Mouse (Mus musculus): ENCODE measurements around the gene Pla2g12b. TPM values are rescaled to one million over a fixed set of nuclear protein-coding genes. Genes with fewer than 3 reads are reported as not detected.
"Not testable (repeated sequence)": the region's sequence is repeated elsewhere in the genome, so short reads cannot be mapped to it uniquely, and the experiment has no call there.

The Pla2g12b gene
- polyA plus RNA-seq, 1 experiment from 2014 or later = not detected

DNA sequence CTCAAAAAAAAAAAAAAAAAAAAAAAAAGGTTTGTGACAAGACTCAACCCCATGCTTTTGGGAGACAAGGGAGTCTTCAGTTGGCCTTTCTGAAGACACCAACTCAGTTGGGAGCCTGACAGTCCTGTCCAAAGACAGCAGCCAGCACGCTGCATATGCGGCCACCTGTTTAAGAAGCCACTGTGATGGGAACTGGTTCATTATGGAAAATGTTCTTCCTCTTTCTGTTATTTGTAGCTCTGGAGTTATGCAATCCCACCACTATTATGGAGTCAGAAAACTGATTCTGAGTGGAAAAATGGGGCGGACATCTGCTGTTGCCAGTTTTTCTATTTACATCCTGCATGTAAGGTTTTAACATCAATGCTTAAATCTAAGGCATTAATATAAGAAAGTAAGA, 13.8 kb upstream of the Pla2g12b start:
- ATAC-seq (ENCODE audit: insufficient number of reproducible peaks, low FRiP score, low TSS enrichment, low read depth) (no peak), DNase-seq (ENCODE audit: low spot score) (no peak)
- Histone ChIP-seq H3K36me3 (ENCODE audit: control insufficient read depth, insufficient read depth, low read length) (no peaks in the 10 kb centered on the region), H3K9me3 (ENCODE audit: control insufficient read depth, low read length) (peaks cover 9% of the 10 kb centered on the region; the same call in 1 of the 2 replicates), H3K9ac (ENCODE audit: low read length) (no peak overlapping the region), H3K27ac (replicated peaks; ENCODE audit: low read depth, low read length) (no peak overlapping the region), H3K27me3 (ENCODE audit: control insufficient read depth, insufficient read depth, low read length) (no peaks in the 10 kb centered on the region), H3K4me2 (ENCODE audit: low read depth, severe bottlenecking) (no peak overlapping the region), H3K4me3 (ENCODE audit: low read depth, low read length) (no peak overlapping the region), H3K4me1 (ENCODE audit: control insufficient read depth, insufficient read depth, low read length) (no peaks in the 10 kb centered on the region)
- 95% methylated on average over 3 of the region's 3 CpGs for WGBS

DNA sequence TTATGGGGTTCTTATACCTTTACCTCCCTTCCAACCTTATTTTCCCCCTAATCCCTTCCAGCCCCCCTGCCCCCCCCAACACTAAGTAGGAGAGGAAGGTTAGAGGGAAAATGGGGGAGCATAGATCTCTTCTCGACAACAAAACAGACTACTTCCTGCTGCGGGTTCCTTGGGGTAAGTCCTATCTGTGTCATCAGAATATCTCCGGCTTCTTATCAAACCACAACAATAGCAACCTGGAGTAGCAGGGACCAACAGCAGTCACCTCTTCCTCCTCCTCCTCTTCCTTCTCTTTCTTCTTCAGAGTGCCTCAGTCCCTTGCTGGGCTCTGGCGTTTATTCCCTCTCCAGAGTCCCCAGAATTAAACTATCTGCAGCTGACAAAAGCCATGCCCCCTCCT, 11.6 kb upstream of the Pla2g12b start:
- Histone ChIP-seq H3K36me3 (ENCODE audit: control insufficient read depth, insufficient read depth, low read length) (no peaks in the 10 kb centered on the region), H3K4me1 (ENCODE audit: control insufficient read depth, insufficient read depth, low read length) (no peaks in the 10 kb centered on the region), H3K27ac (replicated peaks; ENCODE audit: low read depth, low read length) (no peak overlapping the region), H3K9ac (ENCODE audit: low read length) (no peak overlapping the region), H3K27me3 (ENCODE audit: control insufficient read depth, insufficient read depth, low read length) (no peaks in the 10 kb centered on the region), H3K4me3 (ENCODE audit: low read depth, low read length) (no peak overlapping the region), H3K9me3 (ENCODE audit: control insufficient read depth, low read length) (peaks cover 9% of the 10 kb centered on the region; the same call in 1 of the 2 replicates), H3K4me2 (ENCODE audit: low read depth, severe bottlenecking) (no peak overlapping the region)
- WGBS = 60% methylated on average over 4 of the region's 4 CpGs
- ATAC-seq (ENCODE audit: insufficient number of reproducible peaks, low FRiP score, low TSS enrichment, low read depth) = no peak
- no peak for DNase-seq (ENCODE audit: low spot score)

GRCm38 (mm10) chr10:59395461-59395860, 8.0 kb upstream of the Pla2g12b start, which contains the start of gene Gm10273:
Gene Gm10273, plus strand, starts transcription at chr10:59395632.
- not testable (repeated sequence) for H3K36me3 ChIP-seq (ENCODE audit: control insufficient read depth, insufficient read depth, low read length); ATAC-seq (ENCODE audit: insufficient number of reproducible peaks, low FRiP score, low TSS enrichment, low read depth); H3K4me3 ChIP-seq (ENCODE audit: low read depth, low read length); H3K27ac ChIP-seq (replicated peaks; ENCODE audit: low read depth, low read length); H3K4me1 ChIP-seq (ENCODE audit: control insufficient read depth, insufficient read depth, low read length); H3K27me3 ChIP-seq (ENCODE audit: control insufficient read depth, insufficient read depth, low read length); H3K9me3 ChIP-seq (ENCODE audit: control insufficient read depth, low read length); H3K4me2 ChIP-seq (ENCODE audit: low read depth, severe bottlenecking); H3K9ac ChIP-seq (ENCODE audit: low read length); DNase-seq (ENCODE audit: low spot score)
- WGBS = 94% methylated on average over 9 of the region's 25 CpGs

- DNase-seq (ENCODE audit: low spot score) (no peak), ATAC-seq (ENCODE audit: insufficient number of reproducible peaks, low FRiP score, low TSS enrichment, low read depth) (no peak)
- Histone ChIP-seq H3K4me1 (ENCODE audit: control insufficient read depth, insufficient read depth, low read length) (no peaks in the 10 kb centered on the region), H3K9ac (ENCODE audit: low read length) (no peak overlapping the region), H3K27ac (replicated peaks; ENCODE audit: low read depth, low read length) (no peak overlapping the region), H3K4me3 (ENCODE audit: low read depth, low read length) (no peak overlapping the region), H3K36me3 (ENCODE audit: control insufficient read depth, insufficient read depth, low read length) (no peaks in the 10 kb centered on the region), H3K4me2 (ENCODE audit: low read depth, severe bottlenecking) (no peak overlapping the region), H3K9me3 (ENCODE audit: control insufficient read depth, low read length) (no peaks in the 10 kb centered on the region), H3K27me3 (ENCODE audit: control insufficient read depth, insufficient read depth, low read length) (no peaks in the 10 kb centered on the region)
- 83% methylated on average over 10 of the region's 10 CpGs for WGBS
These were observed 311 bp downstream of the Pla2g12b start for GRCm38 (mm10) chr10:59403793-59404149.

DNA sequence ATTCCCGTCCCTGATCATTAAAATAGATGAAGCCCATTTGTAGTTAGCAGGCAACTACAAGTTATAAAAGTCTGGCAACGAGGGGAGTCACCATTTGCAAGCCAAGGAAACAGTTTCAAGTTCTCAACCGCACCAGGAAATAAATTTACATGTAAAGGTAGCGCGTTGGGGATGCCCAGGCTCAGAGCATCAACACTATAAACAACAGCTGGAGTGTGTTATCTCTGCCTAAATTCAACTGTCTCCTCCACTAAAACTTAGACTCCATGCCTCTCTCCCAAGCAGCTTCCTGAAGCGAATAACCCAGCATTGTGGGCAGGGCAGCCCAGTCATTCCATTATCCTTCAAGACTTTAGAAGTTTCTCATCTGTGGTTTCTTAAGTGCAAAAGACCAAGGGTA, 5.0 kb downstream of the Pla2g12b start:
- Histone ChIP-seq H3K36me3 (ENCODE audit: control insufficient read depth, insufficient read depth, low read length) (no peaks in the 10 kb centered on the region), H3K4me1 (ENCODE audit: control insufficient read depth, insufficient read depth, low read length) (no peaks in the 10 kb centered on the region), H3K27me3 (ENCODE audit: control insufficient read depth, insufficient read depth, low read length) (no peaks in the 10 kb centered on the region), H3K4me3 (ENCODE audit: low read depth, low read length) (no peak overlapping the region), H3K4me2 (ENCODE audit: low read depth, severe bottlenecking) (no peak overlapping the region), H3K9me3 (ENCODE audit: control insufficient read depth, low read length) (no peaks in the 10 kb centered on the region), H3K9ac (ENCODE audit: low read length) (no peak overlapping the region), H3K27ac (replicated peaks; ENCODE audit: low read depth, low read length) (no peak overlapping the region)
- ATAC-seq (ENCODE audit: insufficient number of reproducible peaks, low FRiP score, low TSS enrichment, low read depth) (no peak), DNase-seq (ENCODE audit: low spot score) (no peak)
- 30% methylated on average over 6 of the region's 6 CpGs for WGBS

DNA sequence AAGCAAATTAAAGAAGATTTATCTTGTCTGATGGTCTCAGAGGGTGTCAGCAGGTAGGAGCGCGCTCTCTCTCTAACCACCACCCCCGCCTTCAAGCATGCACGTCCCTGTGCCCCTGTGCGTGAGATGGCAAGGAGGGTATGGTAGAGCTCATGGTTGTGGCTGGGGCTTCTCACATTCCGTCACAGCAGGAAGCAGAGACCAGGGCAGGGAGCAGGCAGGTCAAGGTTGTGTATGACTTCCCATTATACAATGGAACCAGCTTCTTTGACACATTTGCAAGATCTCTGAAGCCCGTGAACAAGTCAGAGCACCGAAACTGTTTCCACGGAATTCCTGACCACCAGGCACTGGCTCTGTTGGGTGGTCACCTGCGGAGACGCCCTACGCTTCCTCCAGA, 6.8 kb downstream of the Pla2g12b start:
- no peak overlapping the region for H3K4me3 ChIP-seq (ENCODE audit: low read depth, low read length)
- H3K4me1 ChIP-seq (ENCODE audit: control insufficient read depth, insufficient read depth, low read length) = no peaks in the 10 kb centered on the region
- no peaks in the 10 kb centered on the region for H3K9me3 ChIP-seq (ENCODE audit: control insufficient read depth, low read length)
- no peak for DNase-seq (ENCODE audit: low spot score)
- no peak overlapping the region for H3K27ac ChIP-seq (replicated peaks; ENCODE audit: low read depth, low read length)
- H3K4me2 ChIP-seq (ENCODE audit: low read depth, severe bottlenecking) = no peak overlapping the region
- 75% methylated on average over 12 of the region's 12 CpGs for WGBS
- no peaks in the 10 kb centered on the region for H3K36me3 ChIP-seq (ENCODE audit: control insufficient read depth, insufficient read depth, low read length)
- ATAC-seq (ENCODE audit: insufficient number of reproducible peaks, low FRiP score, low TSS enrichment, low read depth) = no peak
- no peak overlapping the region for H3K9ac ChIP-seq (ENCODE audit: low read length)
- H3K27me3 ChIP-seq (ENCODE audit: control insufficient read depth, insufficient read depth, low read length) = no peaks in the 10 kb centered on the region

- no peak for ATAC-seq (ENCODE audit: insufficient number of reproducible peaks, low FRiP score, low TSS enrichment, low read depth)
- Histone ChIP-seq H3K4me2 (ENCODE audit: low read depth, severe bottlenecking) (no peak overlapping the region), H3K4me3 (ENCODE audit: low read depth, low read length) (no peak overlapping the region), H3K27me3 (ENCODE audit: control insufficient read depth, insufficient read depth, low read length) (no peaks in the 10 kb centered on the region), H3K36me3 (ENCODE audit: control insufficient read depth, insufficient read depth, low read length) (no peaks in the 10 kb centered on the region), H3K27ac (replicated peaks; ENCODE audit: low read depth, low read length) (no peak overlapping the region), H3K9ac (ENCODE audit: low read length) (no peak overlapping the region), H3K4me1 (ENCODE audit: control insufficient read depth, insufficient read depth, low read length) (no peaks in the 10 kb centered on the region), H3K9me3 (ENCODE audit: control insufficient read depth, low read length) (no peaks in the 10 kb centered on the region)
- DNase-seq (ENCODE audit: low spot score) = no peak
- 87% methylated on average over 4 of the region's 4 CpGs for WGBS
These were observed 10.3 kb downstream of the Pla2g12b start for GRCm38 (mm10) chr10:59413711-59414110.

DNA sequence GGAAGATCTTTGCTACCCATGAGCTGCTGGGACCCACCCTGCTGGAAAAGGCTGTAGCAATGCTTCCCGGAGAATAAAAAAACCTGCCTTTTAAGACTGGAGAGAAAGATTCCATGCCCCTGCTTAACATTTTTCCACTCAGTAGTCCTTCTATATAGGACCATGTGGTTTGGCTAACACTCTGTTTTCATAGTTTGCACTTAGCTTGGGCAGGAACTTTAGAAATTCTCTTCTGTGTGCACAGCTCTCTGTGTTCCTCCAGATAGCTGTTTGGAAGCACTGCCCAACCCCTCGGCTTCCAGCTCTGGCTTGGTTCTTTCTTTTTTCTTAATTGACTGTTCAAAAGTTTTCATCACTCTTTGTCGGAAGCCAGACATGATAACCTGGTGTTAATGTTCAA, 13.2 kb downstream of the Pla2g12b start:
- H3K9ac ChIP-seq (ENCODE audit: low read length) = no peak overlapping the region
- H3K4me2 ChIP-seq (ENCODE audit: low read depth, severe bottlenecking) = no peak overlapping the region
- H3K27me3 ChIP-seq (ENCODE audit: control insufficient read depth, insufficient read depth, low read length) = no peaks in the 10 kb centered on the region
- H3K4me3 ChIP-seq (ENCODE audit: low read depth, low read length) = no peak overlapping the region
- H3K4me1 ChIP-seq (ENCODE audit: control insufficient read depth, insufficient read depth, low read length) = no peaks in the 10 kb centered on the region
- H3K9me3 ChIP-seq (ENCODE audit: control insufficient read depth, low read length) = no peaks in the 10 kb centered on the region
- H3K36me3 ChIP-seq (ENCODE audit: control insufficient read depth, insufficient read depth, low read length) = no peaks in the 10 kb centered on the region
- 76% methylated on average over 3 of the region's 3 CpGs for WGBS
- DNase-seq (ENCODE audit: low spot score) (no peak), ATAC-seq (ENCODE audit: insufficient number of reproducible peaks, low FRiP score, low TSS enrichment, low read depth) (no peak)
- H3K27ac ChIP-seq (replicated peaks; ENCODE audit: low read depth, low read length) = no peak overlapping the region

- Histone ChIP-seq H3K4me3 (ENCODE audit: low read depth, low read length) (no peak overlapping the region), H3K27me3 (ENCODE audit: control insufficient read depth, insufficient read depth, low read length) (no peaks in the 10 kb centered on the region), H3K27ac (replicated peaks; ENCODE audit: low read depth, low read length) (no peak overlapping the region), H3K36me3 (ENCODE audit: control insufficient read depth, insufficient read depth, low read length) (no peaks in the 10 kb centered on the region), H3K9me3 (ENCODE audit: control insufficient read depth, low read length) (no peaks in the 10 kb centered on the region), H3K4me2 (ENCODE audit: low read depth, severe bottlenecking) (no peak overlapping the region), H3K9ac (ENCODE audit: low read length) (no peak overlapping the region), H3K4me1 (ENCODE audit: control insufficient read depth, insufficient read depth, low read length) (no peaks in the 10 kb centered on the region)
- DNase-seq (ENCODE audit: low spot score) (no peak), ATAC-seq (ENCODE audit: insufficient number of reproducible peaks, low FRiP score, low TSS enrichment, low read depth) (no peak)
- 84% methylated on average over 4 of the region's 4 CpGs for WGBS
These were observed 16.1 kb downstream of the Pla2g12b start for GRCm38 (mm10) chr10:59419516-59419915.

All from limb, embryonic 11.5 days (tissue).